Mouse (Mus musculus): ENCODE measurements at regions not wholly inside any gene's neighbourhood (a gene's known extent, or its start where the extent isn't known, plus 50 kb on each side); places are given as distances from the start of the nearest gene placed in this dataset.
"Not testable (repeated sequence)": the region's sequence is repeated elsewhere in the genome, so short reads cannot be mapped to it uniquely, and the experiment has no call there.

- not testable (repeated sequence) for TF ChIP-seq POLR2A (IDR thresholded peaks at IDR 0.05; ENCODE audit: low read depth, low read length); CTCF (IDR thresholded peaks at IDR 0.05; ENCODE audit: extremely low read depth, insufficient read length, insufficient replicate concordance, low read depth, low read length)
Observed at GRCm38 (mm10) chr7:39655287-39655652, 137.7 kb downstream of the Zfp619 start.
